Mouse (Mus musculus) bone marrow, adult 2 months (tissue): ENCODE measurements at regions not wholly inside any gene's neighbourhood (a gene's known extent, or its start where the extent isn't known, plus 50 kb on each side); places are given as distances from the start of the nearest gene placed in this dataset.

Experiments
- H3K27ac ChIP-seq: fragments of 200-500 bp; 2 replicates; pipeline ENCODE4 v1.5.1; 2012; ENCODE audit warnings: low read depth, mild to moderate bottlenecking, control low read depth, inconsistent platforms, low read length; ENCODE audit not compliant: control insufficient read depth, poor library complexity, insufficient read depth
- H3K4me1 ChIP-seq: fragments of 200-500 bp; 2 replicates; pipeline ENCODE4 v1.6.1; 2011; ENCODE audit warnings: low read length; ENCODE audit not compliant: control insufficient read depth, insufficient read depth
- H3K4me3 ChIP-seq: fragments of 200-500 bp; replicated peaks from 2 replicates; pipeline ENCODE3; 2011; ENCODE audit warnings: mild to moderate bottlenecking, low read depth, low read length, control low read depth; ENCODE audit not compliant: control insufficient read depth
- CTCF ChIP-seq: fragments of 200-500 bp; IDR thresholded peaks from 2 replicates; pipeline ENCODE4 v1.5.1; 2011; ENCODE audit warnings: low read length, control low read depth; ENCODE audit not compliant: control insufficient read depth, insufficient read depth
- POLR2A ChIP-seq: fragments of 200-500 bp; IDR thresholded peaks from 2 replicates; pipeline ENCODE4 v1.6.1; 2011; ENCODE audit warnings: low read depth, mild to moderate bottlenecking, control low read depth, low read length, borderline replicate concordance; ENCODE audit not compliant: control insufficient read depth
- WGBS: fragments of 180-500 bp; shearing (Covaris S2); methylation state at CpG from one replicate; pipeline ENCODE4 v1.1.7; 2018; 5-methylcytosine and 5-hydroxymethylcytosine counted together

GRCm38 (mm10) chr16:55494162-55494561 is 196.4 kb upstream of the Zpld1 start:
- TF ChIP-seq CTCF = no peak
- no peak for TF ChIP-seq POLR2A
- Histone ChIP-seq H3K27ac (no peak overlapping the region), H3K4me3 (no peak overlapping the region), H3K4me1 (no peaks in the 10 kb centered on the region)
- WGBS = 65% methylated on average over 5 of the region's 5 CpGs

DNA sequence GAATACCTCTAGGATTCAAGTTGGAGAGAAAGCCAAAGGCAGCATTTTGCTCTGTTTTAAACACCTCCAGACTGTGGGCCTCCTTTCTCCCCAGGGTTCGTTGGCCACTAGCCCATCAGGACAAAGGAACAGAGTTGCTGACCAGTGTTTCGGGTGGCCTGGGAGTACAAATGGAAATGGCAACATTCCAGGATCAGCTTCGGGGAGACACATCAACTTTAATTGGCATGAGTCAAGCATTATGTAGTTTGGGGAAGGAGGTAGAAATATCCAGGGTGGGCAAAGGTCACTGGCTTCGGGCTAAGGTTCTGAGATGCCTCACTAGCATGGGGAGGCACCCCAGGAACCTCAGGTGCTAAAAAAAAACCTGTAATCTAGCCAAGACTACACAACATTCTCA is 194.3 kb upstream of the Zpld1 start:
- H3K27ac ChIP-seq = no peak overlapping the region
- WGBS = 76% methylated on average over 4 of the region's 4 CpGs
- no peaks in the 10 kb centered on the region for H3K4me1 ChIP-seq
- TF ChIP-seq CTCF (no peak), POLR2A (no peak)
- H3K4me3 ChIP-seq = no peak overlapping the region

DNA sequence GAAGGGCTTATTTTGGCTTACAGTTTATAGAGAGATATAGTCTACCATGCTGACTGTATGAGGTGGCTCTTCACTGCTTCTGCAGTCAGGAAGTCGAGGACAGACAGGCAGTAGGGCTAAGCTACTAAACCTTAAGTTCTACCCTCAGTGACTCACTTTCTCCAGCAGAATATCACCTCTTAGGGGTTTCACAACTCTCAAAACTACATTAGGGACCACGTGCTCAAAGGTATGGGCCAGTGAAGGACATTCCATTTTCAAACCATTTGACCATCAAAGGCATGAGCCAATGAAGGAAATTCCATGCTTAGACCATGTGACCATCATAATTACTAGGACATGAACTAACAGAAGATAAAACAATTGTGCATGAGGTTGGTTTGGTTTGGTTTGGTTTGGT is 186.6 kb upstream of the Zpld1 start:
- TF ChIP-seq CTCF (no peak), POLR2A (no peak)
- Histone ChIP-seq H3K4me1 (no peaks in the 10 kb centered on the region), H3K27ac (no peak overlapping the region), H3K4me3 (no peak overlapping the region)
- WGBS = 59% methylated on average over 2 of the region's 2 CpGs

DNA sequence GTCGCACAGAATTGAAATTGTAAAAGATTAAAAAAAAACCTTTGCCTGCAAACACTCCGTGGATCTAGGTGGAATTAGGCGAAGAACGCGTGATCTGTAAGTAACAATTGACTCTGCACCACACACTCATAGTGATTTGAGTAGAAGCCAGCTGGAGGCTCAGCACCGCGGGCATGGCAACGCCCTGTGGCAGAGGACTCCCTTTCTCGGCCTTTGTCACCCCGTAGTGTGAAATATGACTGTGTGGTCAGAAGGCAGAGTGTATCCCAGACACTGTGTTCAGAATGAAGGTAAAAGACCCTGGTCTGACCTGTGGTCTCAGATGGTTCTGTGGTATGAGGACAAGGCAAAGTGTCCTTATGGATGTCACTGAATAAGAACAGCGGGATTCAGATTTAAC is 183.0 kb upstream of the Zpld1 start:
- TF ChIP-seq CTCF (no peak), POLR2A (no peak)
- 85% methylated on average over 11 of the region's 11 CpGs for WGBS
- Histone ChIP-seq H3K4me3 (no peak overlapping the region), H3K27ac (no peak overlapping the region), H3K4me1 (no peaks in the 10 kb centered on the region)

GRCm38 (mm10) chr16:55480304-55480703 is 182.5 kb upstream of the Zpld1 start:
- WGBS = 34% methylated on average over 7 of the region's 7 CpGs
- Histone ChIP-seq H3K4me3 (no peak overlapping the region), H3K27ac (no peak overlapping the region), H3K4me1 (no peaks in the 10 kb centered on the region)
- TF ChIP-seq CTCF (no peak), POLR2A (no peak)

GRCm38 (mm10) chr16:55476544-55477208 is 178.9 kb upstream of the Zpld1 start:
- no peak overlapping the region for H3K4me3 ChIP-seq
- no peaks in the 10 kb centered on the region for H3K4me1 ChIP-seq
- 31% methylated on average over 17 of the region's 17 CpGs for WGBS
- H3K27ac ChIP-seq = no peak overlapping the region
- no peak for TF ChIP-seq POLR2A
- no peak for TF ChIP-seq CTCF

DNA sequence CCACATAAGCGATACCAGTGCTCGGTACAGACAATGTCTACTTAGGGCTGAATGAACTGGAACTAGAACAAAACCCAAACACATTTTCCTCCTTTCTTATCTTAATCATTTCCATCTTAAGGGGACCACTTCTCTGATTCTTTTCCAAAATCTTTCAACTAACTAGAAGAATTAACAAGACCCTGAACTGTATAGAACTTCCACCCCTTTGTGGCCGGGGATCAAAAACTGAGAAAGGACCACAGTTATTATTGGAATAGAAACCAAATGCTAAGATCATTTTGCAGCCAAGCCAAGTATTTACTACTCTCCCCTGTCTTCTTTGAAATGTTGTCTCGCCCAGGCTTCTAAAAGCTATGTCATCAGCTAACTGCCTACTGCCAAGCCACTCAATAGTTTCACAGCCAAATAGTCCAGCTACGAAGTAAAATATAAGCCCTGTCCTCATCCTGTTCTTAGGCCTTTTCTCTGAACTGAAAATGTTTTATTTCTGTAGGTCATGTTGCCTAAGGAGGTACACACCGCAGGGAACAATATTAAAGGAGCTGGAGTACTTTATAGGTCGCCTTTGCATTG is 177.3 kb upstream of the Zpld1 start:
- TF ChIP-seq POLR2A (no peak), CTCF (no peak)
- no peak overlapping the region for H3K27ac ChIP-seq
- H3K4me3 ChIP-seq = no peak overlapping the region
- no peaks in the 10 kb centered on the region for H3K4me1 ChIP-seq
- WGBS = 79% methylated on average over 7 of the region's 7 CpGs

DNA sequence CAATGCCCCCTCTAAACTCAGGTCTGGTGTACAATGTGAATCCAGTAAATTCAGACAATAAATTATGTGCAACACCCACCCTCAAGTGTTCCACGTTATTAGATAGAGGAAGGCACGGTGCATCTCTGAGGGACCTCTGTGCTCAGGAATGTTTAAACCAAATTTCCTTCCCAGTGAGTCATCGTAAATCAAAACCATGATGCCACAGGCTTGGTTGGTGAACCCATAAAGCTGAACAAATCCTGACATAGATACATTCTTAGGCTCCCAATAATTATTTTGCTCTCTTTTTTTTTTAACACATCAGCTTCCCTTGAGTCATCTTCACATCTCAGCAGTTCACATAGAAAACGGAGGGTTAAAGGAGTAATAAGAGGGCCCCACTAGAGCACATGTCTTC is 173.6 kb upstream of the Zpld1 start:
- WGBS = 36% methylated on average over 4 of the region's 4 CpGs
- H3K4me3 ChIP-seq = no peak overlapping the region
- no peak overlapping the region for H3K27ac ChIP-seq
- TF ChIP-seq CTCF (no peak), POLR2A (no peak)
- no peaks in the 10 kb centered on the region for H3K4me1 ChIP-seq
